Mouse (Mus musculus): ENCODE measurements at regions not wholly inside any gene's neighbourhood (a gene's known extent, or its start where the extent isn't known, plus 50 kb on each side); places are given as distances from the start of the nearest gene placed in this dataset.
"Not testable (repeated sequence)": the region's sequence is repeated elsewhere in the genome, so short reads cannot be mapped to it uniquely, and the experiment has no call there.

DNA sequence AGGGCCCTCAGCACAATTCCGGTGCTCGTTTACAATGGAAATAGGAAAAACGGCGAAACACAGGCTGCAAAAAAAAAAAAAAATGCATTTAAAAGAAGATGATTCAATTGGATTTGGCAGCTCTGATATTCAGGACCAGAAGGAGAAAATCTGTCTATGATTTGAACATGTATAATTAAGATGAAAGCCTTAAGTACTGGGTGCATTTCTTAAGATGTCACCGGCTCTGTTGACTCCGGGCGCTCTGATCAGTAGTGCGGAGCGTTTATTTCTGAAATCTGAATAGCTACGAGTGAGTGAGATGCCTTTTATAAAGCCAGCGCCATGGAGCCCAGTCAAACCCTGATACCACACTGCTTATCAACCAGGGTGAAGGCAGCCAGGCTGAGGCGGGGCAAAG, 168.7 kb upstream of the Rpl38 start:
- H3K27me3 ChIP-seq (ENCODE audit: insufficient read depth, low read length) = no peaks in the 10 kb centered on the region
- WGBS = 71% methylated on average over 12 of the region's 12 CpGs
- DNase-seq (ENCODE audit: low spot score) (no peak), ATAC-seq (no peak)
- no peak for TF ChIP-seq CTCF (IDR thresholded peaks at IDR 0.05; ENCODE audit: low read depth)
- no peak overlapping the region for H3K4me3 ChIP-seq (ENCODE audit: low read length)
- H3K9me3 ChIP-seq (ENCODE audit: low read length) = 0 out of 2 replicates have a peak, but pooled peaks cover 2% of the 10 kb centered on the region
- no peaks in the 10 kb centered on the region for H3K36me3 ChIP-seq (ENCODE audit: insufficient read depth, low read length)
- H3K4me1 ChIP-seq (ENCODE audit: insufficient read depth, low read length) = peaks cover 15% of the 10 kb centered on the region
- no peak overlapping the region for H3K9ac ChIP-seq (replicated peaks; ENCODE audit: low read length)
- H3K4me2 ChIP-seq (ENCODE audit: low read depth, low read length) = no peak overlapping the region
- H3K27ac ChIP-seq = no peak overlapping the region

GRCm38 (mm10) chr11:114495520-114495921, 172.8 kb upstream of the Rpl38 start:
- peaks cover 10% of the 10 kb centered on the region; the same call in 1 of the 2 replicates for H3K4me1 ChIP-seq (ENCODE audit: insufficient read depth, low read length)
- no peaks in the 10 kb centered on the region for H3K36me3 ChIP-seq (ENCODE audit: insufficient read depth, low read length)
- H3K27me3 ChIP-seq (ENCODE audit: insufficient read depth, low read length) = 0 out of 2 replicates have a peak, but pooled peaks cover 3% of the 10 kb centered on the region
- no peak for TF ChIP-seq CTCF (IDR thresholded peaks at IDR 0.05; ENCODE audit: low read depth)
- no peak overlapping the region; the same call in 1 of the 2 replicates for H3K27ac ChIP-seq
- H3K9ac ChIP-seq (replicated peaks; ENCODE audit: low read length) = no peak overlapping the region
- no peak overlapping the region for H3K4me3 ChIP-seq (ENCODE audit: low read length)
- WGBS = 14% methylated on average over 5 of the region's 5 CpGs
- DNase-seq (ENCODE audit: low spot score) (peak; percentile 87), ATAC-seq (peak; percentile 76)
- 0 out of 2 replicates have a peak, but pooled peaks cover under 1% of the 10 kb centered on the region for H3K9me3 ChIP-seq (ENCODE audit: low read length)
- H3K4me2 ChIP-seq (ENCODE audit: low read depth, low read length) = no peak overlapping the region

- WGBS = 31% methylated on average over 8 of the region's 8 CpGs
- DNase-seq (ENCODE audit: low spot score) = no peak
- no peak for ATAC-seq
- H3K4me1 ChIP-seq (ENCODE audit: insufficient read depth, low read length) = 0 out of 2 replicates have a peak, but pooled peaks cover 4% of the 10 kb centered on the region
- no peaks in the 10 kb centered on the region for H3K9me3 ChIP-seq (ENCODE audit: low read length)
- H3K4me3 ChIP-seq (ENCODE audit: low read length) = no peak overlapping the region
- 0 out of 2 replicates have a peak, but pooled peaks cover 1% of the 10 kb centered on the region for H3K27me3 ChIP-seq (ENCODE audit: insufficient read depth, low read length)
- no peak for TF ChIP-seq CTCF (IDR thresholded peaks at IDR 0.05; ENCODE audit: low read depth)
- H3K36me3 ChIP-seq (ENCODE audit: insufficient read depth, low read length) = no peaks in the 10 kb centered on the region
- no peak overlapping the region for H3K9ac ChIP-seq (replicated peaks; ENCODE audit: low read length)
- no peak overlapping the region for H3K4me2 ChIP-seq (ENCODE audit: low read depth, low read length)
- no peak overlapping the region for H3K27ac ChIP-seq
These were observed 181.9 kb upstream of the Rpl38 start for GRCm38 (mm10) chr11:114486455-114486854.

- Histone ChIP-seq H3K4me2 (ENCODE audit: low read depth, low read length) (no peak overlapping the region), H3K27me3 (ENCODE audit: insufficient read depth, low read length) (no peaks in the 10 kb centered on the region), H3K4me3 (ENCODE audit: low read length) (no peak overlapping the region), H3K9me3 (ENCODE audit: low read length) (no peaks in the 10 kb centered on the region), H3K4me1 (ENCODE audit: insufficient read depth, low read length) (0 out of 2 replicates have a peak, but pooled peaks cover 4% of the 10 kb centered on the region), H3K9ac (replicated peaks; ENCODE audit: low read length) (no peak overlapping the region), H3K27ac (no peak overlapping the region), H3K36me3 (ENCODE audit: insufficient read depth, low read length) (no peaks in the 10 kb centered on the region)
- no peak for ATAC-seq
- DNase-seq (ENCODE audit: low spot score) = no peak
- 72% methylated on average over 15 of the region's 15 CpGs for WGBS
- TF ChIP-seq CTCF (IDR thresholded peaks at IDR 0.05; ENCODE audit: low read depth) = no peak
These were observed 182.9 kb upstream of the Rpl38 start for GRCm38 (mm10) chr11:114485429-114485828.

DNA sequence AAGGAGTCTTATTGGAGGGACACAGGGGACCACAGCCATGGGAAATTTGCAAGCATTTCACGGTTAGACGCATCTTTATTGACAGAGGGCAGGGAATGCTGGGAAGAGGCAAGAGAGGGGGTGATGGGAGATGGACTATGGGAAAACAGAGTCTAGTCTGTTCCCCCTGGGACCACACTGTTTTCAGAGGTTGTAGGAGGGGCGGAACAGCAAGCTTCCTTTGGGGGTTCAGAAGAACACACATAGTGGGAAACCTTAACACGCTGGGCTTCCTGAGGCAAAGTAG, 183.7 kb upstream of the Rpl38 start:
- no peaks in the 10 kb centered on the region for H3K9me3 ChIP-seq (ENCODE audit: low read length)
- no peak for TF ChIP-seq CTCF (IDR thresholded peaks at IDR 0.05; ENCODE audit: low read depth)
- no peak overlapping the region for H3K4me2 ChIP-seq (ENCODE audit: low read depth, low read length)
- ATAC-seq (no peak; the same call in 1 of the 2 replicates), DNase-seq (ENCODE audit: low spot score) (peak; percentile 40)
- no peak overlapping the region for H3K27ac ChIP-seq
- H3K36me3 ChIP-seq (ENCODE audit: insufficient read depth, low read length) = no peaks in the 10 kb centered on the region
- H3K4me1 ChIP-seq (ENCODE audit: insufficient read depth, low read length) = 0 out of 2 replicates have a peak, but pooled peaks cover 4% of the 10 kb centered on the region
- whole genome bisulfite sequencing = 40% methylated on average over 4 of the region's 4 CpGs
- H3K9ac ChIP-seq (replicated peaks; ENCODE audit: low read length) = no peak overlapping the region
- no peaks in the 10 kb centered on the region for H3K27me3 ChIP-seq (ENCODE audit: insufficient read depth, low read length)
- no peak overlapping the region for H3K4me3 ChIP-seq (ENCODE audit: low read length)

GRCm38 (mm10) chr11:114483823-114484667, 184.3 kb upstream of the Rpl38 start:
- H3K27me3 ChIP-seq (ENCODE audit: insufficient read depth, low read length) = no peaks in the 10 kb centered on the region
- peak; percentile 42 for DNase-seq (ENCODE audit: low spot score)
- H3K4me2 ChIP-seq (ENCODE audit: low read depth, low read length) = no peak overlapping the region
- H3K9me3 ChIP-seq (ENCODE audit: low read length) = no peaks in the 10 kb centered on the region
- no peak overlapping the region for H3K9ac ChIP-seq (replicated peaks; ENCODE audit: low read length)
- 0 out of 2 replicates have a peak, but pooled peaks cover 4% of the 10 kb centered on the region for H3K4me1 ChIP-seq (ENCODE audit: insufficient read depth, low read length)
- no peaks in the 10 kb centered on the region for H3K36me3 ChIP-seq (ENCODE audit: insufficient read depth, low read length)
- peak; percentile 24 for TF ChIP-seq CTCF (IDR thresholded peaks at IDR 0.05; ENCODE audit: low read depth)
- WGBS = 50% methylated on average over 12 of the region's 12 CpGs
- peak; percentile 44 for ATAC-seq
- no peak overlapping the region for H3K27ac ChIP-seq
- H3K4me3 ChIP-seq (ENCODE audit: low read length) = no peak overlapping the region

- WGBS = 90% methylated on average over 7 of the region's 7 CpGs
- not testable (repeated sequence) for H3K27me3 ChIP-seq (ENCODE audit: insufficient read depth, low read length); H3K9ac ChIP-seq (replicated peaks; ENCODE audit: low read length); H3K36me3 ChIP-seq (ENCODE audit: insufficient read depth, low read length); ATAC-seq; DNase-seq (ENCODE audit: low spot score); H3K27ac ChIP-seq; H3K9me3 ChIP-seq (ENCODE audit: low read length); H3K4me3 ChIP-seq (ENCODE audit: low read length); H3K4me1 ChIP-seq (ENCODE audit: insufficient read depth, low read length); H3K4me2 ChIP-seq (ENCODE audit: low read depth, low read length)
These were observed 185.0 kb upstream of the Rpl38 start for GRCm38 (mm10) chr11:114483350-114483749.
